Mouse (Mus musculus): ENCODE results near the gene Dlx3. TPM values are rescaled to one million over a fixed set of nuclear protein-coding genes. Genes with fewer than 3 reads are reported as not detected.
A peak's percentile ranks its signal among the peaks of the same experiment; 100 is the strongest.

Gene Dlx3
- polyA plus RNA-seq, 1 experiment from 2014 or later = 0.41 TPM

DNA sequence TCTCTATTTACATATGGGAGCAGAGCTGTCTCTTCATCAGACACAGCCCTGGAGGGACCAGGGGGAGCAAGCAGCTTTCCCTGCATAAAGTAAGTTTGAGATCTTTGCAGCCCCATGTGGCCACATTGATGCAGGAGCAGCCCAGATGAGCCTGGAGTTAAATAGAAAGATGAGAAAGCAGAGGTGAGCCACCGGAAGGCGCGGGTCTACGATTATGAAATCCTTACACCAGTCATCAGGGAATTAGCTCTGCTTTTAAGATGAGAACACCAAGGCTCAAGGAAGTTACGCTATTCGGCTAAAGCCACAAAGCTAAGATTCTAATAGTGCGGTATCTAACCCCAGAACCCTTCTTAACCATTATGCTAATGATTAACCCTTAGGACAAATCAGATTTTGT is 42.0 kb upstream of the Dlx3 start:
- Histone ChIP-seq H3K9ac (no peak overlapping the region), H3K36me3 (no peaks in the 10 kb centered on the region), H3K4me1 (replicated peaks) (peaks cover 59% of the 10 kb centered on the region), H3K9me3 (replicated peaks) (no peaks in the 10 kb centered on the region), H3K27me3 (replicated peaks) (peaks cover 10% of the 10 kb centered on the region), H3K27ac (ENCODE audit: poor library complexity, severe bottlenecking) (no peak overlapping the region), H3K4me2 (no peak overlapping the region), H3K4me3 (no peak overlapping the region)
- WGBS = 62% methylated on average over 7 of the region's 7 CpGs
- ATAC-seq (ENCODE audit: insufficient number of reproducible peaks, low FRiP score) = no peak

DNA sequence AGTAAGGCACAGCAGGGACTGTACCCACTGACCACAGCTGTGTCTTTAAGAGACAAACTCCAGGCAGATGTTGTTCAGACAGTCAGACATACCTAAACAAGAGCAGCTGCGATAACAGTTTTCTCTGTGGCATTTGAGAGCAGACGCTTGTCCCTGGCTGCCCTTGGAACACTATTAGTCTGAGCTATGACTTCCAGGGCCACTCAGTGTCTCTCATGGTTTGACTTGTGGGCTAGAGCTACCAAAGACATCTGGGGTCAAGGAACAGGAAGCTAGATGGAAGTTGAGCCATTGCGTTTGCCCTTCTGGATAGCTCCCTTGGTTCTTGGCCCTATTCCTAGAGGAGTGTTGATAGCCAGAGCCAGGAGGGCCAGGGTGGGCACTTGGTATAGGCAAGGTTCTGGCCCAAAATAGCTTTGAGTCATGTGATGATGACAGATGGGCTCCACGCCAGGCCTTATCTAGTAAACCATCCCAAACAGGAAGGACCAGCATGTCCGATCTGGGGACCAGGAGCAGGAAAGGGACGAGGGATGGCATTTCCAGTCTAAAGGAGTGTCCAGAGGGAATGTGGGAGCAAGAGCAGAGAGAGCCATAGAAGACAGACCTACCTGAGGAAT is 40.6 kb upstream of the Dlx3 start:
- H3K27ac ChIP-seq (ENCODE audit: poor library complexity, severe bottlenecking) = no peak overlapping the region
- no peak overlapping the region for H3K4me3 ChIP-seq
- ATAC-seq (ENCODE audit: insufficient number of reproducible peaks, low FRiP score) = no peak
- H3K36me3 ChIP-seq = no peaks in the 10 kb centered on the region
- H3K4me1 ChIP-seq (replicated peaks) = peaks cover 53% of the 10 kb centered on the region
- peaks cover 10% of the 10 kb centered on the region for H3K27me3 ChIP-seq (replicated peaks)
- 17% methylated on average over 6 of the region's 6 CpGs for WGBS
- H3K9me3 ChIP-seq (replicated peaks) = no peaks in the 10 kb centered on the region
- H3K4me2 ChIP-seq = 0 out of 2 replicates have a peak overlapping the region, but pooled peaks have one; percentile 4
- no peak overlapping the region for H3K9ac ChIP-seq

DNA sequence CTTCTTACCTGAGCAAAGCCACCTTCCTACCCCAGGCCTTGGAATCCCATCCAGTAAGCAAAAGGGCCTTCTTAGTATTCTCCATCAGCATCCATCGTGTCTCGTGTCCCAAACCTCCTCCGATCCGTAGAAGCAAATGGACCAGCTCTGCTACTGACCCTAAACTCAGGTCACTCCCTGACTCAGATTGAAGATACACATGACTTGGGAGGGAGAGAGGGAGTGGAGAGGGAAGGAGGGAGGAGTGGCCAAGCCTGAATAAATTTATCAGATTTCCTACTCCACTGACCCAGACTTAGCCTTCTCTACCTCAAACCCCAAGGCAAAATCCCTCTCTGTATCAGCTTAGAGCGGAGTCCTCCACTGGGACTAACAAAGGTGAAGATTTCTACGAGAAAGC is 39.1 kb upstream of the Dlx3 start:
- Histone ChIP-seq H3K4me1 (replicated peaks) (peaks cover 45% of the 10 kb centered on the region), H3K27me3 (replicated peaks) (peaks cover 10% of the 10 kb centered on the region)

DNA sequence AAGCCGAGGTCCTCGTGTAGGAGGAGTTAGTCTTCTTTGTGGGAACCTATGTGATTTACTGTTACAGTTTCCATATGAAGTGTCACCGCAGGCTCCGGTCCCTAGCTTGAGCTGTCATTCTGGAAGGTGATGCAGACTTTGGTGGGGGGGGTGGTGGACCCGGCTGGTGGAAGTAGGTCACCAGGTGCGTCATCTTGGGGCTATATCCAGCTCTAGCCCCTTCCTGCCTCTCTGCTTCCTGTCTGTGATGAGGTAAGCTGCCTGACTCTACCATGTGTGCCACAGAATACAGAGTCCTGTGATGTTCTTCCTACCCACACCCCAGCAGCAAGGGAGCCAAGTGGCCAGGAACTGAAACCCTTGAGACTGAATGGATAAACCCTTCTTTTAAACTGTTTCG is 37.0 kb upstream of the Dlx3 start:
- Histone ChIP-seq H3K9me3 (replicated peaks) (no peaks in the 10 kb centered on the region), H3K36me3 (no peaks in the 10 kb centered on the region), H3K27me3 (replicated peaks) (no peaks in the 10 kb centered on the region), H3K4me3 (no peak overlapping the region), H3K4me1 (replicated peaks) (peaks cover 54% of the 10 kb centered on the region), H3K27ac (ENCODE audit: poor library complexity, severe bottlenecking) (no peak overlapping the region), H3K9ac (no peak overlapping the region), H3K4me2 (no peak overlapping the region)
- ATAC-seq (ENCODE audit: insufficient number of reproducible peaks, low FRiP score) = no peak
- WGBS = 81% methylated on average over 7 of the region's 7 CpGs

More for the DNA sequence above, 39.1 kb upstream of the Dlx3 start:
- WGBS = 81% methylated on average over 6 of the region's 6 CpGs
- Histone ChIP-seq H3K36me3 (no peaks in the 10 kb centered on the region), H3K27ac (ENCODE audit: poor library complexity, severe bottlenecking) (no peak overlapping the region), H3K4me3 (no peak overlapping the region), H3K9me3 (replicated peaks) (no peaks in the 10 kb centered on the region), H3K4me2 (no peak overlapping the region), H3K9ac (no peak overlapping the region)
- no peak for ATAC-seq (ENCODE audit: insufficient number of reproducible peaks, low FRiP score)

DNA sequence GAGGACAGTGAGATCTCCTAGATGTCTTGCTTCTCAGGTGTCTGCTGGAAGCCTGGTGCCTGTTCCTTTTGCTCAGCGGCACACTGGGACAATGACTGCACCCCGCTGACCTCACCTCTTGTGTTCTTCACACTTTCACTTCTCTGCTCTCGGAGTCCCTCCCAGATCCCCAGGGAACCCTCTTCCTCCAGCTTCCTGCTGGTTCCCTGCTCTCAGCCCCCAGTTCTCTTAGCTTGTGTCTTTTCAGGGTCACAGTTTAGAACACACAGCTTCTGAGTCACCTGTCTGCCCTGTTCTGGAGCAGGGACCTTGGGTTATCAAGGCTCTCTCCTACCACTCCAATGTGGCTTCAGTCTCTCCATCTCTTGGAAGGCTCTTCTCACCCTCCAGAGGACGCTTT is 35.7 kb upstream of the Dlx3 start:
- H3K4me2 ChIP-seq = no peak overlapping the region
- no peaks in the 10 kb centered on the region for H3K27me3 ChIP-seq (replicated peaks)
- no peak for ATAC-seq (ENCODE audit: insufficient number of reproducible peaks, low FRiP score)
- peaks cover 54% of the 10 kb centered on the region for H3K4me1 ChIP-seq (replicated peaks)
- H3K27ac ChIP-seq (ENCODE audit: poor library complexity, severe bottlenecking) = no peak overlapping the region
- H3K9ac ChIP-seq = no peak overlapping the region
- H3K4me3 ChIP-seq = no peak overlapping the region
- WGBS = 41% methylated on average over 4 of the region's 4 CpGs
- no peaks in the 10 kb centered on the region for H3K36me3 ChIP-seq
- no peaks in the 10 kb centered on the region for H3K9me3 ChIP-seq (replicated peaks)

DNA sequence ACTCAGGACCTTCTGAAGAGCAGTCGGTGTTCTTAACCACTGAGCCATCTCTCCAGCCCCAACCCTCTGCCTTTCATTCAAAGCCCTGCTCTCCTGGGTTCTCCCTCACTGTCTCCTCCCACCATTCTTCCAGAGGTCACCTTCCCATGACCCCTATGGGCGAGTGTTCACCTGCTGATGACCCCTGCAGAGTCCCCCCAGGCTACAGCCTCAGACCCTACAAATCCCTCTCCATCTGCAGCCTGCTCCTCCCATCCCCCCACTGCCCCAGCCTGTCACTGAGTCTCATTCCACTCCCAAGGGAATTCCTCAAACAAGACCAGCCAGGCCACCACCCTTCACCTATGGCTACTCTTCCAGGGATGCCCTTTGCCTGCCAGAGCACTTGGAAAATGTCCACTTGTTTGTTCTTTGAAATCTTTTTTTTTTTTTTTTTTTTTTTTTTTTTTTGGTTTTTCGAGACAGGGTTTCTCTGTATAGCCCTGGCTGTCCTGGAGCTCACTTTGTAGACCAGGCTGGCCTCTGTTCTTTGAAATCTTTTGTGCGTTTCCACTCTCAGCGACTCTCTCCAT is 35.0 kb upstream of the Dlx3 start:
- no peak for ATAC-seq (ENCODE audit: insufficient number of reproducible peaks, low FRiP score)
- Histone ChIP-seq H3K4me3 (no peak overlapping the region), H3K4me1 (replicated peaks) (peaks cover 48% of the 10 kb centered on the region)

DNA sequence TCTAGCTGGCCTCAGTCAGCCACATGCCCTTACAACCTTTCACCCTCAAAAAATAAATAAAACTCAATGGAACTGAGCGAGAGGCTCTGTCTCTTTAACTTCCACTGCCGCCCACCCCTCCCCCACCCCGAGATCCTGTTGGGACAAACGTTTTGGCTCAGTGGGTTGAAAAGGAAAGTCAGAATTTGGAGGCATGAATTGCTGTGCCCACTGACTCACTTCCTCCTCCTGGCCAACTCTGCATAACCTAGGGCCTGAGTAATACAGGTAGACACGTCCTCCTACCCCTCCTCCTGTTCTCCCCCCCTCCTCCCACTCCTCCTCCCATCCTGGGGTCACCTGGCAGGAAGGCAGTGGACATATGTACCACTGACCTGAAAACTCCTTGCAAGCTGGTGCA is 34.2 kb upstream of the Dlx3 start:
- H3K36me3 ChIP-seq = no peaks in the 10 kb centered on the region
- H3K27me3 ChIP-seq (replicated peaks) = no peaks in the 10 kb centered on the region
- H3K27ac ChIP-seq (ENCODE audit: poor library complexity, severe bottlenecking) = no peak overlapping the region
- no peak overlapping the region for H3K4me3 ChIP-seq
- WGBS = 18% methylated on average over 5 of the region's 5 CpGs
- H3K9me3 ChIP-seq (replicated peaks) = no peaks in the 10 kb centered on the region
- no peak for ATAC-seq (ENCODE audit: insufficient number of reproducible peaks, low FRiP score)
- H3K9ac ChIP-seq = no peak overlapping the region
- H3K4me2 ChIP-seq = 0 out of 2 replicates have a peak overlapping the region, but pooled peaks have one; percentile 5
- H3K4me1 ChIP-seq (replicated peaks) = peaks cover 40% of the 10 kb centered on the region

More for the DNA sequence above, 35.0 kb upstream of the Dlx3 start:
- H3K27ac ChIP-seq (ENCODE audit: poor library complexity, severe bottlenecking) = no peak overlapping the region
- no peak overlapping the region for H3K4me2 ChIP-seq
- H3K9ac ChIP-seq = no peak overlapping the region
- 40% methylated on average over 5 of the region's 5 CpGs for WGBS
- H3K27me3 ChIP-seq (replicated peaks) = no peaks in the 10 kb centered on the region
- H3K9me3 ChIP-seq (replicated peaks) = no peaks in the 10 kb centered on the region
- H3K36me3 ChIP-seq = no peaks in the 10 kb centered on the region

DNA sequence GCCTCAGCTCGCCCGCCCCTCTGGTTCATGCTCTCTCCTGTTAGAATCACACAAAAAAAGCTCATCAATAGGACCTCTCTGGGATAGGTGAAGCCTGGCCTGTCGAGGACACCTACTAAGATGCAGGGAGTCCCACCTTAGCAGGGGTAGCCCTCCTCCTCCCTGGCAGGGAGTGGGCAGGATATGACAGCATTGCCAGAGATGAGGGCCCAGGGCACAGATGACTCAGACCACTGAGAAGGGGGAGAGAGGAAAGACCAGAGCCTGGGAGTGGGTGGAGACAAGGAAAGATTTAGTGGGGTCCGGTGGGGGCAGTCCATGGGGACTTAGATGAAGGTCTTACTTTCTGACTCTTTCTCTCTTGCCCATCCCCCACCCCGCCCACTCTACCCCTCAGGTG is 33.7 kb upstream of the Dlx3 start:
- ATAC-seq (ENCODE audit: insufficient number of reproducible peaks, low FRiP score) = 0 out of 2 replicates have a peak, but pooled peaks have one; percentile 25
- no peaks in the 10 kb centered on the region for H3K9me3 ChIP-seq (replicated peaks)
- no peak overlapping the region for H3K9ac ChIP-seq
- WGBS = 40% methylated on average over 5 of the region's 5 CpGs
- H3K27me3 ChIP-seq (replicated peaks) = no peaks in the 10 kb centered on the region
- H3K4me3 ChIP-seq = no peak overlapping the region
- H3K4me2 ChIP-seq = no peak overlapping the region
- peaks cover 40% of the 10 kb centered on the region for H3K4me1 ChIP-seq (replicated peaks)
- no peak overlapping the region for H3K27ac ChIP-seq (ENCODE audit: poor library complexity, severe bottlenecking)
- H3K36me3 ChIP-seq = no peaks in the 10 kb centered on the region

DNA sequence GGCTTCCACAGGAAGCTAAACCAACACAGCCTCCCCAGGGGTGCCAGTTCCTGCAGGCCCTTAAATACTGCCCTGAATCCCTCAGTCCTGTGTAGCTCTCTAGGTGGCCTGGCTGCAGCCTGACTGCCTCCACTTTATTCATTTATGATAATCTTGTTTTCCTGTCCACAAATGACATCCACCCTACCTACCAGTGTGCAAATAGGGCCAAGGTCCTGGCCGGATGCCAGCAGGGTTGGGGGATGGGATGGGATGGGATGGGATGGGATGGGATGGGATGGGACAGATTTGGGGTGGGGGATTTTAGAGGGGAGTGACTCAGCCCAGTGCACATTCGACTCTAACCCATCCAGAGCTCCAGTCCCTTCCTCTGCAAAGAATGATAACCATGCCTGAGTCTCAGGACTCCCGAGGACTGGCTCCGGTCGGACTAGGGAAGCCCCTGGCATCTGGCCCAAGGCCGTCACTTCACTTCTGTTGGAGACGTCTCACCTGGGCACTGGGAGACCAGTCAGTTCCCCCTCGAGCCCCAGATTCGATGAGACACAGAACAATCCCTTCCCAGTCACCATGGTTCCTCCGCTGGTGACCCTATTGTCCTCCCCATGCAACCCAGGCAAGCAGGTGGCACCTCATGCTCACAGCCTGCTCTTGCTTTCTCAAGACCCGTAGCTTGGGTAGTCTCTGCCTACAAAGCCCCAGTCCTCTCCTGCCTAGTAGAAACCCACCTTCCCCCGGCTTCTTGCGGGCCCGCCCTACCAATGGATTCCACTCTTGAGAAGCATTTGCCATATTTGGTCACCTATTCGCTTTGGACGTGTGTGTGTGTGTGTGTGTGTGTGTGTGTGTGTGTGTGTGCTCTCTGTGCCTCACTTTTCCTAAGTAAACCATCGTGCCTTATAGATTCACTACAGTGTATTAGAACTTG is 32.4 kb upstream of the Dlx3 start:
- Histone ChIP-seq H3K27ac (ENCODE audit: poor library complexity, severe bottlenecking) (no peak overlapping the region), H3K4me2 (0 out of 2 replicates have a peak overlapping the region, but pooled peaks have one; percentile 15), H3K9me3 (replicated peaks) (no peaks in the 10 kb centered on the region), H3K9ac (no peak overlapping the region), H3K27me3 (replicated peaks) (no peaks in the 10 kb centered on the region), H3K4me3 (no peak overlapping the region), H3K4me1 (replicated peaks) (peaks cover 40% of the 10 kb centered on the region), H3K36me3 (no peaks in the 10 kb centered on the region)
- 38% methylated on average over 17 of the region's 17 CpGs for WGBS
- ATAC-seq (ENCODE audit: insufficient number of reproducible peaks, low FRiP score) = no peak

DNA sequence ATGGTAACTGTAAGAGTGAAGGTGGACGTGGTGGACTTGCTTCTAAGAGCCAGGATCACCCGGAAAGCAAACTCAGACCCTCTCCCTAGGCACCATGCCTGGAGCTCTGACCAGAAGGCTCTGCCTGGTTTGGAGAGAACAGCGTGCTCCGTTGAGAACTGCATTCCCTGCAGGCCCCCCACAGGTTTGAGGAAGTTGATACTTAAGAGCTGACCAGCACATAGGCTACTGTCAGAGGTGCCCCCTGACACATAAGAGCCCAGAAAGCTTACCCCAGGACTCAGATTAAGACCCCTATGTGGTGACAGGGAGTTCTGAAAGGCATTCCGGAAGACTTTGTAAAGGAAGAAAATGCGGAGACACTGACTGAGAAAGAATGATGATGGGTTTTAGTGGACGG is 31.6 kb upstream of the Dlx3 start:
- H3K9ac ChIP-seq = no peak overlapping the region
- ATAC-seq (ENCODE audit: insufficient number of reproducible peaks, low FRiP score) = no peak
- H3K9me3 ChIP-seq (replicated peaks) = no peaks in the 10 kb centered on the region
- no peak overlapping the region for H3K27ac ChIP-seq (ENCODE audit: poor library complexity, severe bottlenecking)
- no peaks in the 10 kb centered on the region for H3K27me3 ChIP-seq (replicated peaks)
- H3K4me1 ChIP-seq (replicated peaks) = peaks cover 46% of the 10 kb centered on the region
- H3K4me2 ChIP-seq = no peak overlapping the region
- no peak overlapping the region for H3K4me3 ChIP-seq
- H3K36me3 ChIP-seq = no peaks in the 10 kb centered on the region
- 43% methylated on average over 7 of the region's 7 CpGs for WGBS

Data from heart, embryonic 12.5 days (tissue).